Mouse (Mus musculus) ES-E14 (cell line): ENCODE data around the gene Ephb1.

Source experiments
- HCFC1 ChIP-seq: IDR thresholded peaks from 2 replicates; pipeline ENCODE4 v1.6.1; 2012; ENCODE audit warnings: low read length, inconsistent platforms, borderline replicate concordance; ENCODE audit not compliant: insufficient read depth
- ZNF384 ChIP-seq: IDR thresholded peaks from 2 replicates; pipeline ENCODE4 v1.6.1; 2012; ENCODE audit warnings: low read depth, low read length, inconsistent platforms

GRCm38 (mm10) chr9:102240215-102240614 lies 114.3 kb downstream of the Ephb1 start:
- TF ChIP-seq ZNF384, result no peak
- no peak for TF ChIP-seq HCFC1
